7 mouse cellular contexts compared by ENCODE assay signal in the genomic region with DNA sequence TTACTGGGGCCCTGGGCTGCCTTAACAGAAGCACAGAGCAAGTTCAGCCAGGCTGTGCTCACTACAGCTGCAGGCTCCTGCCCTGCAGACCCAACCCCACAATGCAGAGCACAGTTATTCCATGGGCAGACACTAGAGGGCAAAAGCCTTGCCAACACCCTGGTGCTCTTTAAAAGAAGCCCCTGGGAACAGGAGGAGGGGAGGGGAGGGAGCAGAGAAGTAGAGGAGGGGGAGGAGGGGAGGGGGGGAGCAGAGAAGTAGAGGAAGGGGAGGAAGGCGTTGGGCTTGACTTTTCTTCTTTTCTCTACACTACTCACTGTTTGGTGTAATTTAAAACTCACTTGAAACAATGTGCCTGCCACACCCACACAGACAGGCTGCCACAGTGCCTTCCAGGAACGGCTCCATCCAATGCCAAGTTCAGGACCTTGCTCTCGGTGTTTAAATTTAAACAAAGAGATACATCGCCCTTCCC.
DNase-seq lines count a peak whose midpoint lies in the region; ATAC-seq and TF ChIP-seq lines count a peak whose summit lies in the region.

No protein-coding gene starts in this region.

- H3K4me2 ChIP-seq in lung, postnatal 0 days (replicated peaks; ENCODE audit: low read depth, low read length): no peak overlapping the region
- H3K4me2 ChIP-seq in hindbrain, embryonic 14.5 days (replicated peaks): no peak overlapping the region

- H3K4me3 ChIP-seq in lung, postnatal 0 days (ENCODE audit: low read depth, low read length): no peak overlapping the region
- H3K4me3 ChIP-seq in cortical plate, adult 2 months (ENCODE audit: insufficient read depth, low read length): no peak overlapping the region
- H3K4me3 ChIP-seq in hindbrain, embryonic 14.5 days (replicated peaks; ENCODE audit: low read length): no peak overlapping the region
- H3K4me3 ChIP-seq in olfactory bulb, adult 2 months (ENCODE audit: insufficient read depth, low read depth, low read length): no peak overlapping the region

- no peak for TF ChIP-seq POLR2A in cortical plate, adult 2 months (IDR thresholded peaks at IDR 0.05; ENCODE audit: extremely low read depth, insufficient read depth, low read length)
- no peak for TF ChIP-seq POLR2A in olfactory bulb, adult 2 months (IDR thresholded peaks at IDR 0.05; ENCODE audit: insufficient read depth, low read depth, low read length)

- H3K27ac ChIP-seq in lung, postnatal 0 days (ENCODE audit: low read length): no peak overlapping the region
- H3K27ac ChIP-seq in cortical plate, adult 2 months (ENCODE audit: insufficient read depth, low read length): no peak overlapping the region
- no peak overlapping the region for H3K27ac ChIP-seq in hindbrain, embryonic 14.5 days
- H3K27ac ChIP-seq in olfactory bulb, adult 2 months (ENCODE audit: insufficient read depth, low read depth, low read length): peak overlapping the region; percentile 77

- no peaks in the 10 kb centered on the region for H3K36me3 ChIP-seq in lung, postnatal 0 days (ENCODE audit: insufficient read depth, low read length)
- no peaks in the 10 kb centered on the region for H3K36me3 ChIP-seq in hindbrain, embryonic 14.5 days (replicated peaks; ENCODE audit: control insufficient read depth, insufficient read depth)

- TF ChIP-seq EP300 in lung, postnatal 0 days (IDR thresholded peaks at IDR 0.05): no peak

- ATAC-seq in lung, postnatal 0 days: peak; percentile 32
- no peak for ATAC-seq in hindbrain, embryonic 14.5 days (ENCODE audit: low FRiP score)

- no peaks in the 10 kb centered on the region for H3K27me3 ChIP-seq in lung, postnatal 0 days (replicated peaks; ENCODE audit: insufficient read depth, low read length)
- no peaks in the 10 kb centered on the region for H3K27me3 ChIP-seq in hindbrain, embryonic 14.5 days (ENCODE audit: control insufficient read depth, insufficient read depth, low read length)

- no peak overlapping the region for H3K9ac ChIP-seq in lung, postnatal 0 days (replicated peaks; ENCODE audit: low read depth)
- no peak overlapping the region for H3K9ac ChIP-seq in hindbrain, embryonic 14.5 days

- H3K9me3 ChIP-seq in lung, postnatal 0 days (ENCODE audit: low read length): no peaks in the 10 kb centered on the region
- no peaks in the 10 kb centered on the region for H3K9me3 ChIP-seq in hindbrain, embryonic 14.5 days (ENCODE audit: control insufficient read depth, low read length)

- peaks cover 5% of the 10 kb centered on the region; the same call in 1 of the 2 replicates for H3K4me1 ChIP-seq in lung, postnatal 0 days (ENCODE audit: insufficient read depth, low read depth, low read length)
- H3K4me1 ChIP-seq in cortical plate, adult 2 months (ENCODE audit: control insufficient read depth, insufficient read depth, low read length): peaks cover 3% of the 10 kb centered on the region
- H3K4me1 ChIP-seq in hindbrain, embryonic 14.5 days (replicated peaks; ENCODE audit: control insufficient read depth, insufficient read depth, low read length): peaks cover 25% of the 10 kb centered on the region
- H3K4me1 ChIP-seq in olfactory bulb, adult 2 months (ENCODE audit: control insufficient read depth, insufficient read depth, low read length): peaks cover 51% of the 10 kb centered on the region

- WGBS in lung, postnatal 0 days: 3% methylated on average over 4 of the region's 4 CpGs
- 7% methylated on average over 4 of the region's 4 CpGs for WGBS in hindbrain, embryonic 14.5 days
- 12% methylated on average over 4 of the region's 4 CpGs for WGBS in olfactory bulb, adult 2 months

- DNase-seq in lung, postnatal 0 days (ENCODE audit: low spot score): no peak
- no peak for DNase-seq in lung, postnatal 4 days
- peak; percentile 47 for DNase-seq in hindbrain, embryonic 14.5 days (ENCODE audit: low spot score)
- no peak for DNase-seq in gastrocnemius, postnatal 4 days (ENCODE audit: low spot score in 2 of 2)
- DNase-seq in cerebellum, postnatal 25 days: no peak

- peak; percentile 60 for TF ChIP-seq CTCF in lung, postnatal 0 days (IDR thresholded peaks at IDR 0.05)
- peak; percentile 35 for TF ChIP-seq CTCF in cortical plate, adult 2 months (IDR thresholded peaks at IDR 0.05; ENCODE audit: extremely low read depth, insufficient read depth, low read length)
- TF ChIP-seq CTCF in olfactory bulb, adult 2 months (IDR thresholded peaks at IDR 0.05; ENCODE audit: insufficient read depth, low read depth, low read length): peak; percentile 71
